Mouse (Mus musculus) liver, adult 2 months (tissue): ENCODE measurements at regions not wholly inside any gene's neighbourhood (a gene's known extent, or its start where the extent isn't known, plus 50 kb on each side); places are given as distances from the start of the nearest gene placed in this dataset.

Experiments used
- DNase-seq: peaks from one replicate; pipeline ENCODE4 v3.0.0-alpha.2; 2011; ENCODE audit warnings: low read depth, low spot score; ENCODE audit errors: extremely low read depth
- H3K27ac ChIP-seq: fragments of 200-500 bp; replicated peaks from 2 replicates; pipeline ENCODE4 v1.5.1; 2012; ENCODE audit warnings: low read depth, mild to moderate bottlenecking, control low read depth, inconsistent platforms, low read length; ENCODE audit not compliant: insufficient read depth
- H3K27me3 ChIP-seq: fragments of 200-500 bp; 2 replicates; pipeline ENCODE4 v1.6.1; 2012; ENCODE audit warnings: mild to moderate bottlenecking, moderate library complexity, low read length, inconsistent platforms; ENCODE audit not compliant: control insufficient read depth, insufficient read depth
- H3K36me3 ChIP-seq: fragments of 200-500 bp; 2 replicates; pipeline ENCODE4 v1.6.1; 2012; ENCODE audit warnings: low read length, inconsistent platforms; ENCODE audit not compliant: control insufficient read depth, insufficient read depth
- H3K4me1 ChIP-seq: fragments of 200-500 bp; 2 replicates; pipeline ENCODE4 v1.6.1; 2011; ENCODE audit warnings: low read length; ENCODE audit not compliant: control insufficient read depth, insufficient read depth
- H3K4me3 ChIP-seq: fragments of 200-500 bp; 2 replicates; pipeline ENCODE4 v1.5.1; 2011; ENCODE audit warnings: low read depth, mild to moderate bottlenecking, control low read depth, low read length, moderate library complexity; ENCODE audit not compliant: insufficient read depth
- H3K79me2 ChIP-seq: fragments of 200-500 bp; 2 replicates; pipeline ENCODE4 v1.6.1; 2012; ENCODE audit warnings: inconsistent platforms, mild to moderate bottlenecking, low read length, moderate library complexity; ENCODE audit not compliant: control insufficient read depth, insufficient read depth
- H3K9ac ChIP-seq: fragments of 200-500 bp; 2 replicates; pipeline ENCODE4 v1.6.1; 2012; ENCODE audit warnings: low read depth, mild to moderate bottlenecking, control low read depth, inconsistent platforms, low read length
- CTCF ChIP-seq: fragments of 200-500 bp; IDR thresholded peaks from 2 replicates; pipeline ENCODE4 v1.5.1; 2011; ENCODE audit warnings: low read depth, low read length, control low read depth
- POLR2A ChIP-seq: fragments of 200-500 bp; IDR thresholded peaks from 2 replicates; pipeline ENCODE4 v1.6.1; 2011; ENCODE audit warnings: low read length, control low read depth; ENCODE audit not compliant: insufficient read depth; ENCODE audit errors: extremely low read depth
- WGBS: fragments of 180-500 bp; shearing (Covaris S2); methylation state at CpG from one replicate; pipeline ENCODE4 v1.1.7; 2018; 5-methylcytosine and 5-hydroxymethylcytosine counted together

- no peak overlapping the region for H3K4me3 ChIP-seq
- no peaks in the 10 kb centered on the region for H3K79me2 ChIP-seq
- no peak for TF ChIP-seq CTCF
- TF ChIP-seq POLR2A, result no peak
- H3K9ac ChIP-seq, result no peak overlapping the region
- 28% methylated on average over 5 of the region's 5 CpGs for WGBS
- no peaks in the 10 kb centered on the region for H3K27me3 ChIP-seq
- no peaks in the 10 kb centered on the region for H3K36me3 ChIP-seq
- peak; percentile 83 for DNase-seq
- H3K4me1 ChIP-seq, result peaks cover 6% of the 10 kb centered on the region; the same call in 1 of the 2 replicates
- no peak overlapping the region for H3K27ac ChIP-seq
Measured at GRCm38 (mm10) chr1:107917037-107917436, 327.2 kb downstream of the Serpinb8 start.

GRCm38 (mm10) chr1:107941601-107942270, 351.9 kb downstream of the Serpinb8 start:
- Histone ChIP-seq H3K4me1 (peaks cover 16% of the 10 kb centered on the region), H3K9ac (no peak overlapping the region), H3K27ac (peak overlapping the region; percentile 54; the same call in 1 of the 2 replicates), H3K36me3 (no peaks in the 10 kb centered on the region), H3K27me3 (no peaks in the 10 kb centered on the region), H3K4me3 (no peak overlapping the region), H3K79me2 (no peaks in the 10 kb centered on the region)
- peak; percentile 93 for DNase-seq
- no peak for TF ChIP-seq POLR2A
- no peak for TF ChIP-seq CTCF
- 53% methylated on average over 5 of the region's 5 CpGs for WGBS

- Histone ChIP-seq H3K9ac (no peak overlapping the region), H3K79me2 (no peaks in the 10 kb centered on the region), H3K4me3 (no peak overlapping the region), H3K27me3 (no peaks in the 10 kb centered on the region), H3K36me3 (no peaks in the 10 kb centered on the region), H3K4me1 (peaks cover 6% of the 10 kb centered on the region; the same call in 1 of the 2 replicates), H3K27ac (no peak overlapping the region)
- TF ChIP-seq POLR2A, result no peak
- no peak for TF ChIP-seq CTCF
- no peak for DNase-seq
- 71% methylated on average over 1 of the region's 1 CpGs for WGBS
Measured at GRCm38 (mm10) chr1:107946204-107946939, 356.6 kb downstream of the Serpinb8 start.

GRCm38 (mm10) chr1:107950396-107950795, 360.6 kb downstream of the Serpinb8 start:
- no peaks in the 10 kb centered on the region for H3K79me2 ChIP-seq
- no peaks in the 10 kb centered on the region for H3K4me1 ChIP-seq
- H3K9ac ChIP-seq, result no peak overlapping the region
- WGBS, result 19% methylated on average over 2 of the region's 2 CpGs
- no peak overlapping the region for H3K4me3 ChIP-seq
- TF ChIP-seq POLR2A (no peak), CTCF (no peak)
- no peak overlapping the region for H3K27ac ChIP-seq
- DNase-seq, result peak; percentile 56
- H3K27me3 ChIP-seq, result no peaks in the 10 kb centered on the region
- no peaks in the 10 kb centered on the region for H3K36me3 ChIP-seq

GRCm38 (mm10) chr1:107961009-107961408, 371.2 kb downstream of the Serpinb8 start:
- no peak for TF ChIP-seq POLR2A
- TF ChIP-seq CTCF, result no peak
- H3K79me2 ChIP-seq, result no peaks in the 10 kb centered on the region
- H3K4me3 ChIP-seq, result no peak overlapping the region
- no peaks in the 10 kb centered on the region for H3K27me3 ChIP-seq
- H3K9ac ChIP-seq, result no peak overlapping the region
- no peaks in the 10 kb centered on the region for H3K36me3 ChIP-seq
- H3K4me1 ChIP-seq, result no peaks in the 10 kb centered on the region
- no peak overlapping the region for H3K27ac ChIP-seq
- no peak for DNase-seq

GRCm38 (mm10) chr1:107975626-107976335, 386.0 kb downstream of the Serpinb8 start:
- no peak for TF ChIP-seq CTCF
- TF ChIP-seq POLR2A, result no peak
- H3K27ac ChIP-seq, result no peak overlapping the region
- DNase-seq, result no peak
- H3K9ac ChIP-seq, result no peak overlapping the region
- no peaks in the 10 kb centered on the region for H3K79me2 ChIP-seq
- H3K4me3 ChIP-seq, result no peak overlapping the region
- H3K27me3 ChIP-seq, result no peaks in the 10 kb centered on the region
- 52% methylated on average over 8 of the region's 8 CpGs for WGBS
- H3K4me1 ChIP-seq, result no peaks in the 10 kb centered on the region
- no peaks in the 10 kb centered on the region for H3K36me3 ChIP-seq
